In genomic region chr3:131564430-131565256, GRCm38 (mm10) we compare ENCODE assay signal across 8 mouse cellular contexts. TPM values are rescaled to one million over a fixed set of nuclear protein-coding genes. Genes with fewer than 3 reads are reported as not detected.
DNase-seq lines count a peak whose midpoint lies in the region; ATAC-seq and TF ChIP-seq lines count a peak whose summit lies in the region.

Gene Papss1, plus strand, starts transcription at chr3:131564768.

- H3K9ac ChIP-seq in embryonic facial prominence, embryonic 13.5 days: peak within 1 kb of the TSS; percentile 93
- peak within 1 kb of the TSS; percentile 85 for H3K9ac ChIP-seq in limb, embryonic 12.5 days (replicated peaks)
- peak within 1 kb of the TSS; percentile 87 for H3K9ac ChIP-seq in midbrain, embryonic 15.5 days

- H3K4me3 ChIP-seq in embryonic facial prominence, embryonic 13.5 days: peak within 1 kb of the TSS; percentile 93
- peak within 1 kb of the TSS; percentile 72 for H3K4me3 ChIP-seq in kidney, adult 2 months (ENCODE audit: insufficient read depth, low read depth, low read length)
- H3K4me3 ChIP-seq in limb, embryonic 12.5 days (replicated peaks): peak within 1 kb of the TSS; percentile 83
- H3K4me3 ChIP-seq in midbrain, embryonic 15.5 days: peak within 1 kb of the TSS; percentile 93
- peak within 1 kb of the TSS; percentile 91 for H3K4me3 ChIP-seq in spleen, adult 2 months (ENCODE audit: extremely low read depth, insufficient read depth, insufficient read length)

- peak; percentile 100 for DNase-seq in 3134 (ENCODE audit: extremely low read depth, insufficient read length, low spot score)
- peak; percentile 100 for DNase-seq in adrenal gland, postnatal 36 days
- DNase-seq in heart, adult 18-20 months: peak; percentile 100
- DNase-seq in kidney, adult 2 months: peak; percentile 100
- peak; percentile 99 to 100 for DNase-seq in spleen, adult 2 months (ENCODE audit: low read depth in 1 of 2, low spot score in 2 of 2)

- H3K27me3 ChIP-seq in embryonic facial prominence, embryonic 13.5 days: no peaks in the 10 kb centered on the region
- no peaks in the 10 kb centered on the region for H3K27me3 ChIP-seq in kidney, adult 2 months (replicated peaks; ENCODE audit: control insufficient read depth, insufficient read depth, low read length)
- H3K27me3 ChIP-seq in limb, embryonic 12.5 days: no peaks in the 10 kb centered on the region
- H3K27me3 ChIP-seq in midbrain, embryonic 15.5 days (replicated peaks): no peaks in the 10 kb centered on the region
- no peaks in the 10 kb centered on the region for H3K27me3 ChIP-seq in spleen, adult 2 months (ENCODE audit: control insufficient read depth, insufficient read depth, low read length)

- H3K9me3 ChIP-seq in embryonic facial prominence, embryonic 13.5 days: no peaks in the 10 kb centered on the region
- H3K9me3 ChIP-seq in limb, embryonic 12.5 days: no peaks in the 10 kb centered on the region
- H3K9me3 ChIP-seq in midbrain, embryonic 15.5 days: no peaks in the 10 kb centered on the region

- under 1% methylated on average over 73 of the region's 73 CpGs for WGBS in embryonic facial prominence, embryonic 13.5 days
- WGBS in kidney, adult 2 months: under 1% methylated on average over 69 of the region's 73 CpGs
- under 1% methylated on average over 73 of the region's 73 CpGs for WGBS in limb, embryonic 12.5 days
- WGBS in midbrain, embryonic 15.5 days: under 1% methylated on average over 71 of the region's 73 CpGs
- WGBS in spleen, adult 2 months: under 1% methylated on average over 73 of the region's 73 CpGs

- peaks cover 8% of the 10 kb centered on the region for H3K36me3 ChIP-seq in embryonic facial prominence, embryonic 13.5 days
- no peaks in the 10 kb centered on the region for H3K36me3 ChIP-seq in kidney, adult 2 months (ENCODE audit: control insufficient read depth, insufficient read depth, low read length)
- peaks cover 9% of the 10 kb centered on the region; the same call in 1 of the 2 replicates for H3K36me3 ChIP-seq in limb, embryonic 12.5 days
- no peaks in the 10 kb centered on the region for H3K36me3 ChIP-seq in midbrain, embryonic 15.5 days (replicated peaks)
- no peaks in the 10 kb centered on the region for H3K36me3 ChIP-seq in spleen, adult 2 months (ENCODE audit: control insufficient read depth, insufficient read depth, low read length)

- peak; percentile 22; the same call in 1 of the 2 replicates for TF ChIP-seq CTCF in kidney, adult 2 months (conservative IDR thresholded peaks at IDR 0.05; ENCODE audit: insufficient read depth, insufficient read length, low read depth, low read length)
- TF ChIP-seq CTCF in spleen, adult 2 months (IDR thresholded peaks at IDR 0.05; ENCODE audit: extremely low read depth, insufficient read depth, insufficient read length, insufficient replicate concordance): no peak

- H3K4me2 ChIP-seq in embryonic facial prominence, embryonic 13.5 days: peak within 1 kb of the TSS; percentile 73
- H3K4me2 ChIP-seq in limb, embryonic 12.5 days: peak within 1 kb of the TSS; percentile 69
- H3K4me2 ChIP-seq in midbrain, embryonic 15.5 days: peak within 1 kb of the TSS; percentile 62

- H3K4me1 ChIP-seq in embryonic facial prominence, embryonic 13.5 days: peaks cover 29% of the 10 kb centered on the region
- peaks cover 5% of the 10 kb centered on the region for H3K4me1 ChIP-seq in kidney, adult 2 months (ENCODE audit: control insufficient read depth, insufficient read depth, low read length)
- peaks cover 27% of the 10 kb centered on the region for H3K4me1 ChIP-seq in limb, embryonic 12.5 days (replicated peaks)
- H3K4me1 ChIP-seq in midbrain, embryonic 15.5 days: peaks cover 18% of the 10 kb centered on the region
- H3K4me1 ChIP-seq in spleen, adult 2 months (ENCODE audit: control insufficient read depth, insufficient read depth, insufficient read length): no peaks in the 10 kb centered on the region; the same call in 1 of the 2 replicates

- H3K27ac ChIP-seq in embryonic facial prominence, embryonic 13.5 days: peak within 1 kb of the TSS; percentile 97
- peak within 1 kb of the TSS; percentile 73 for H3K27ac ChIP-seq in kidney, adult 2 months (ENCODE audit: insufficient read depth, low read depth, low read length)
- peak within 1 kb of the TSS; percentile 97 for H3K27ac ChIP-seq in limb, embryonic 12.5 days
- peak within 1 kb of the TSS; percentile 95 for H3K27ac ChIP-seq in midbrain, embryonic 15.5 days
- peak within 1 kb of the TSS; percentile 67 for H3K27ac ChIP-seq in spleen, adult 2 months (ENCODE audit: insufficient read depth, low read length)

- peak; percentile 99 for ATAC-seq in embryonic facial prominence, embryonic 13.5 days (ENCODE audit: insufficient number of reproducible peaks, insufficient read depth, low FRiP score, low TSS enrichment, low read depth)
- peak; percentile 99 for ATAC-seq in limb, embryonic 12.5 days (ENCODE audit: insufficient number of reproducible peaks, insufficient read depth, low FRiP score, low TSS enrichment, low read depth)
- peak; percentile 98 for ATAC-seq in midbrain, embryonic 15.5 days (replicated peaks)

- TF ChIP-seq POLR2A in kidney, adult 2 months (IDR thresholded peaks at IDR 0.05; ENCODE audit: low read depth, low read length): peak; percentile 96
- TF ChIP-seq POLR2A in spleen, adult 2 months (IDR thresholded peaks at IDR 0.05; ENCODE audit: low read depth, low read length): peak; percentile 86

RNA-seq across cellular contexts. Expression of gene Papss1, which starts in this region (rescaled TPM):
- total RNA-seq in adrenal gland, postnatal 36 days (2021): 10 to 100 TPM; 56.8 to 69.3 TPM
- polyA plus RNA-seq in embryonic facial prominence, embryonic 13.5 days (2015; fragmentation: Nextera tagmentation; extraction: Ambion mirVana): 134 and 136 TPM in 2 replicates
- total RNA-seq in heart, adult 18-20 months (2021): 10 to 100 TPM; 10.5 TPM
- 56.2 and 56.3 TPM in 2 replicates for polyA plus RNA-seq in kidney, adult 2 months (2012; rRNA removed)
- 124 and 129 TPM in 2 replicates for polyA plus RNA-seq in limb, embryonic 12.5 days (2016; fragmentation: Nextera tagmentation; extraction: Ambion mirVana)
- 117 and 124 TPM in 2 replicates for polyA plus RNA-seq in midbrain, embryonic 15.5 days (2015; fragmentation: Nextera tagmentation; extraction: Ambion mirVana)
- 10.6 and 11.2 TPM in 2 replicates for polyA plus RNA-seq in spleen, adult 2 months (2012; rRNA removed)

Comparison
In these comparisons a context has a peak if more than half of its experiments do, and no peak if none do; other contexts are left out.
1. Peak in every context shown above with its lines: DNase-seq, ATAC-seq, H3K4me3 ChIP-seq and H3K27ac ChIP-seq.
2. RNA of gene Papss1 (total RNA-seq): 56.8 to 69.3 TPM in adrenal gland, postnatal 36 days; 10.5 TPM in heart, adult 18-20 months; every median in the first group is over 4 times any median in the second.